Mouse (Mus musculus) heart, embryonic 14.5 days (tissue): ENCODE data around the gene Cmtm8. TPM values are rescaled to one million over a fixed set of nuclear protein-coding genes. Genes with fewer than 3 reads are reported as not detected.

Source experiments
- ATAC-seq: fragments of 200-750 bp; cut with Nextera tagmentation; 2 replicates; pipeline ENCODE4 v1.8.0; 2017; ENCODE audit warnings: low read depth, moderate TSS enrichment; ENCODE audit not compliant: insufficient number of reproducible peaks, insufficient read depth, low FRiP score
- H3K27ac ChIP-seq, 2 experiments: fragments of 200-500 bp in 1 of 2; fragments of 300-500 bp in 1 of 2; sonication (generic) in 1 of 2; replicated peaks in 1 of 2; 2 replicates each; pipeline ENCODE4 v1.5.1; 2012 to 2014; ENCODE audit warnings: low read depth in 2 of 2, low read length in 2 of 2, control low read depth in 1 of 2, mild to moderate bottlenecking in 1 of 2, mixed read lengths in 1 of 2; ENCODE audit not compliant: control insufficient read depth in 1 of 2, insufficient read depth in 1 of 2
- H3K27me3 ChIP-seq: fragments of 300-500 bp; sonication (generic); 2 replicates; pipeline ENCODE4 v1.6.1; 2014; ENCODE audit warnings: mild to moderate bottlenecking, low read length, control low read depth; ENCODE audit not compliant: control insufficient read depth, insufficient read depth
- H3K36me3 ChIP-seq: fragments of 300-500 bp; sonication (generic); 2 replicates; pipeline ENCODE4 v1.6.1; 2014; ENCODE audit warnings: mild to moderate bottlenecking, control low read depth, low read length, mixed read lengths; ENCODE audit not compliant: control insufficient read depth, insufficient read depth
- H3K4me1 ChIP-seq, 2 experiments: fragments of 200-500 bp in 1 of 2; fragments of 300-500 bp in 1 of 2; sonication (generic) in 1 of 2; 2 replicates each; pipeline ENCODE4 v1.6.1; 2012 to 2014; ENCODE audit warnings: low read length in 2 of 2, control low read depth in 1 of 2, mixed read lengths in 1 of 2; ENCODE audit not compliant: control insufficient read depth in 2 of 2, insufficient read depth in 2 of 2
- H3K4me2 ChIP-seq: fragments of 300-500 bp; sonication (generic); 2 replicates; pipeline ENCODE4 v1.6.1; 2014; ENCODE audit warnings: mild to moderate bottlenecking, low read length
- H3K4me3 ChIP-seq, 2 experiments: fragments of 200-500 bp in 1 of 2; fragments of 300-500 bp in 1 of 2; sonication (generic) in 1 of 2; 2 replicates each; pipeline ENCODE4 v1.5.1; 2012 to 2014; ENCODE audit warnings: low read length in 2 of 2, mild to moderate bottlenecking in 2 of 2, control low read depth in 1 of 2, low read depth in 1 of 2, moderate library complexity in 1 of 2; ENCODE audit not compliant: control insufficient read depth in 1 of 2, insufficient read depth in 1 of 2
- H3K9ac ChIP-seq: fragments of 300-500 bp; sonication (generic); 2 replicates; pipeline ENCODE4 v1.6.1; 2014; ENCODE audit warnings: mild to moderate bottlenecking, low read length
- H3K9me3 ChIP-seq: fragments of 300-500 bp; sonication (generic); 2 replicates; pipeline ENCODE4 v1.6.1; 2016; ENCODE audit warnings: low read length, control low read depth; ENCODE audit not compliant: control insufficient read depth
- WGBS: fragments of 180-500 bp; shearing (Covaris S2); extraction: QIAGEN DNeasy Blood & Tissue Kit; methylation state at CpG from one replicate; pipeline ENCODE4 v1.1.7; 2014; 5-methylcytosine and 5-hydroxymethylcytosine counted together
- polyA plus RNA-seq: library from polyadenylated mRNA; unstranded; fragments of >200 nt; fragmentation: Nextera tagmentation; extraction: Ambion mirVana; gene quantifications from 2 replicates; pipeline ENCODE4 v1.2.1, GENCODE M21; 2014

The Cmtm8 gene
- polyA plus RNA-seq, 1 experiment from 2014 or later = 15.1 TPM

DNA sequence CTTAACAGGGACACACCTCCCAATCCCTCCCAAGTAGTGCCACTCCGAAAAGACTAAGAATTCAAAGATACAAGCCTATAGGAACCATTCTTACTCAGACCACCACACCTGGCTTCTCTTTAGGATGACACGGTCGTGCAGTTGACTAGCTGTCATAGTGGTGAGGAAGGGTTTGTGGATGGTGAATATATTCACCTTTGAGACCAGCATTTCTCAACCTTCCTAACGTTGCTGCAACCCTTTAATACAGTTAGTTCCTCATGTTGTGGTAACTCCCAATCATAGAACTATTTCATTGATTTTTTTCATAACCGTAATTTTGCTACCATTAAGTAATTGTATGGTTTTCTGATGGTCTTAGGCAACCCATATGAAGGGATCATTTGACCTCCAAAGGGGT, 56.8 kb downstream of the Cmtm8 start:
- Histone ChIP-seq H3K4me1 (peaks cover 6 to 7% of the 10 kb centered on the region in 2 experiments; a peak in 3 of 4 replicates), H3K9me3 (peaks cover 4% of the 10 kb centered on the region; the same call in 1 of the 2 replicates), H3K9ac (no peak overlapping the region), H3K27ac (no peak overlapping the region), H3K4me2 (no peak overlapping the region), H3K27me3 (no peaks in the 10 kb centered on the region), H3K36me3 (no peaks in the 10 kb centered on the region), H3K4me3 (no peak overlapping the region)
- WGBS = 93% methylated on average over 5 of the region's 5 CpGs
- ATAC-seq = no peak

DNA sequence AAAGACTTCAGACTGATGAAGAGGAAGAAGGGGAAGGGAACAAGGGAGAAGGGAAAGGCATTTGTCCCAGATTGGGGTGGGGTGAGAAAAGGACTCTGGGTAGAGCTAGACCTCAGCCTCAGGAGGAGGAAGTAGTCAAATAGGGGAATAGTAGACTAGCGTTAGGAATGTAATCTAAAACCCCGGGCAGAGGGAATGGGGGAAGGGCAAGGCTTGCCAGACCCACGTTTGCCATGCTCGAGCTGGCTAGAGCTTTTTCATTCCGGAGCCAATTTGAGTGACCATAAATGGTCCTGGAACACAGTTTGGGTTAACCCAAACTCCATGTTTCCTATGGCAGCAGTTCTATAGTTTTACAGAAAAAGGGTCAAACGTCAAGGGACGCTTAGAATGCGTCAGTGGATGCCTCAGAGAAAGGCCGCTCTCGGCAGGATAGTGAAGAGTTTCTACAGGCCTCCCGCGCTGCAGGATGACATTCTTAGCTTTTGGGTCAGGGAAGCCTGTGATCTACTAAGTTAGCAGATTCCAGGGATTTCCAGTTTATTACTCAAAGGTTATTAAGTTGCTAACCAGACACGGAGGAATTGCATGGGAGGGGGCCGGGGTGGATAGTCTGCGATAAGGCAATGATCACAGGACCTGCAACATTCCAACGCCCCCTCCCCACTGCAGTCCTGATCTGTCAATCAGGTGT, 58.4 kb downstream of the Cmtm8 start:
- peaks cover 6 to 10% of the 10 kb centered on the region in 2 experiments; a peak in 3 of 4 replicates for H3K4me1 ChIP-seq
- H3K36me3 ChIP-seq = no peaks in the 10 kb centered on the region
- WGBS = 10% methylated on average over 16 of the region's 16 CpGs
- no peak for ATAC-seq
- H3K9ac ChIP-seq = peak overlapping the region; percentile 41; the same call in 1 of the 2 replicates
- H3K27ac ChIP-seq = no peak overlapping the region
- peak overlapping the region; percentile 40 for H3K4me2 ChIP-seq
- H3K9me3 ChIP-seq = peaks cover 4% of the 10 kb centered on the region; the same call in 1 of the 2 replicates
- H3K27me3 ChIP-seq = no peaks in the 10 kb centered on the region
- no peak overlapping the region for H3K4me3 ChIP-seq

DNA sequence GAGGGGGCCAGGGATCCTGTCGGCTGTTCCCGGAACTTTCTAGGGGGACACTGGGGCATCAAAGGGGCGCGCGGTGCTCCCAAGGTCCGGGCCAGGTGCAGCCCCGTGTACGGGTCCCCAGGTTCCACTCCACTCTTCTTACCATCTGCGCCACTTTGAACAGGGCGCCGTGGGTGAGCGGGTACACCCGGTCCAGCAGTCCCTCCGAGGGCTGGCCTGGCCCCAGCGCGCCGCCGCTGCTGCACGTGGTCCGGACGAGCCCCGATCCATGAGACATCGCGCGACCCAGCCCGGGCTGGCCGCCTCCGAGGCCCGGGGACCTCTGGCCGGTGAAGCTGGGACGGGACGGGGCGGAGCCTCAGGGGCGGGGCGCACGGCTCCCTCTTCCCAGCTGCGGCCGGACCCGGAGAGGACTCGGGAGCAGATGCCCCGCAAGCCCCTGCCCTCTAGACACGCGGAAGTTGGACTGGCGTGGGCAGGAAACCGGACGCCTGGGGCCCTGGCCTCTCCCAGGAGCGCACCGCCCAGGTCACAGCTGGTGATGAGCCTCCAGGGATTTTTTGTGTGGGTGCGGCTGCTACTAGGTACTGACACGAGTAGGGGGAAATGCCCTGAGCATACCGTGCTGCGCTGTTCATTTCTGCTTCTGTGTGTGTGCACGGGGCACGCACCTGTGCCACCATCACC, 62.3 kb downstream of the Cmtm8 start, which contains the start of gene Cmtm7:
Gene Cmtm7 (minus strand): TSS at position 331 of the 687 bp plus-strand sequence.
- Histone ChIP-seq H3K36me3 (no peaks in the 10 kb centered on the region), H3K27ac (peak within 1 kb of the TSS; percentile 90 to 92), H3K4me2 (peak within 1 kb of the TSS; percentile 93), H3K9me3 (no peaks in the 10 kb centered on the region), H3K27me3 (no peaks in the 10 kb centered on the region), H3K9ac (peak within 1 kb of the TSS; percentile 94), H3K4me3 (peak within 1 kb of the TSS; percentile 68 to 77), H3K4me1 (peaks cover 17 to 22% of the 10 kb centered on the region in 2 experiments)
- under 1% methylated on average over 44 of the region's 54 CpGs for WGBS
- peak; percentile 80 for ATAC-seq

DNA sequence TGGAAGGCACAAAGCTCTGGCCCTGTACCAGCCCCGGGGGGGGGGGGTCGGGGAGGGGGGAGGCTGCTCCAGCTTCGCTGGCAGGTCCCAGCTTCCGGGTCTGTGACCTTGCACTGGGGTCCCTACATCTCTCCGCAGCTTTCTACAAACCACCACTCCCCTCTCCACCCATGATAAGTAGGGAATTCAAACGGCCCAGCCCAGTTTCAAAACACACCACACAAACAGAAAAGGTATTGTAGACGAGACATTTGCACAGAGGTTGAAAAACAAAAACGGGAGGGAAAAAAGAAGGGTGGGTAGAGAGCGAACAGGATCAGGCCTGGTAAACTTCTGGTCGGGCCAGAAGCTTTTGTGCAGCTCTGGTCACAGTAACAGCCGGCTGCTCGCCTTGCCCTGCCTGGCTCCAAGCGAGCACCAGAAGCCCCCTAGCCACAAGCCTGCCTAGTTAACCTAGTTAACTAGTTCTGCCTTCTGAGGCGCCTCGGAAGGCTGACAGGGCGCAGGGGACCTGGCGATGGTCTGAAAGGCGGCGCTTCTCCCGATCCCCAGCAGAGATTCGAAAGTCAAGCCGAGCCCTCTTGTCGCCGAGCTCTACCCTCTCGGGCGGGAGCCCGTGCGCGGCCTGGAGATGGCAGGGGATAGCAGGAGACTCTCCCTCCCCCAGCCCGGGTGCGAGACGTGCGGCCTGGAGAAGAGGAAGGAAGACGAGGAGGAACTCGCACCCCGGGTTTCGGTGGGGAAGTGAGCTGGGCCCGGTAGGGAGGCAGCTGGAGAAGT, 63.0 kb downstream of the Cmtm8 start:
- under 1% methylated on average over 38 of the region's 38 CpGs for WGBS
- no peaks in the 10 kb centered on the region for H3K36me3 ChIP-seq
- no peaks in the 10 kb centered on the region for H3K9me3 ChIP-seq
- peak overlapping the region; percentile 68 to 77 for H3K4me3 ChIP-seq
- H3K27me3 ChIP-seq = no peaks in the 10 kb centered on the region
- H3K27ac ChIP-seq = peak overlapping the region; percentile 90 to 92
- peaks cover 17 to 22% of the 10 kb centered on the region in 2 experiments for H3K4me1 ChIP-seq
- peak overlapping the region; percentile 93 for H3K4me2 ChIP-seq
- peak; percentile 31 for ATAC-seq
- H3K9ac ChIP-seq = peak overlapping the region; percentile 94

DNA sequence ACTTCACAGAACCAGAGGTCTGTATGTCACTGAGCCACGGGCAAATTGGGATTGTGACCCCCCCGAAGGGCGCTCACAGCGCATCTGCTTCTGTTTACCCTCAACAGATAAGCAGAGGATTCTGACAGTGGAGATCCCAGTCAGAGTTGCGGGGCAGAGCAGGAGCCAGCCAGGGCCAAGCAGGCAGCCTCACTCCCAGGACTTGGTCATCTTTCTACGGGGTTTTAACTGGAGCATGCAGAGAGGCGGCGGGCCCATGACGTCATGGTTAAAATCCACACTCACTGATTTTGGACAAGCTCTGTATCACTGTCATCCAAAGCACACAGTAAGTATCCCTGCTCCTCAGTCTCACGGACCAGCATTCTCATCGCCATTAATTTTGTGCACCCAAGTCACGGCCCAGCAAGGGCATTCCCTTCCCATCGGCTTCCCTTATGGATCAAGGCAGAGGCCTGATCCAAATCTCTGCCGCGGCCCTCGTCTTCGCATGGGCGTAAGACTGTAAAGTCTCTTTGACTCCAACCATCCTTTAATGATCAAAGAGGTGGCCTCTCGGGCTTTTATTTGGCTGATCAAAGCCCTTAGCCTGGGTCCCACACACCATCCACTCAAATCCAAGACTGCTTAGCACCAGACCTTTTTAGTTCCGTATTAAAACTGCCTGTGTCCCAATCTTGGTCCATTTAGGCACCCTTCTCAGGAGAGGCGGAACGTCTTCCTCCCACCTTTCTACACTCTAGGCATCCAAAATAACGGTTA, 63.8 kb downstream of the Cmtm8 start:
- Histone ChIP-seq H3K9ac (peak overlapping the region; percentile 94), H3K4me3 (peak overlapping the region; percentile 68 to 77), H3K27ac (peak overlapping the region; percentile 31 to 92; a peak in 3 of 4 replicates), H3K9me3 (no peaks in the 10 kb centered on the region), H3K27me3 (no peaks in the 10 kb centered on the region), H3K4me2 (peak overlapping the region; percentile 93), H3K4me1 (peaks cover 10 to 25% of the 10 kb centered on the region in 2 experiments), H3K36me3 (no peaks in the 10 kb centered on the region)
- 11% methylated on average over 23 of the region's 23 CpGs for WGBS
- no peak; the same call in 1 of the 2 replicates for ATAC-seq

DNA sequence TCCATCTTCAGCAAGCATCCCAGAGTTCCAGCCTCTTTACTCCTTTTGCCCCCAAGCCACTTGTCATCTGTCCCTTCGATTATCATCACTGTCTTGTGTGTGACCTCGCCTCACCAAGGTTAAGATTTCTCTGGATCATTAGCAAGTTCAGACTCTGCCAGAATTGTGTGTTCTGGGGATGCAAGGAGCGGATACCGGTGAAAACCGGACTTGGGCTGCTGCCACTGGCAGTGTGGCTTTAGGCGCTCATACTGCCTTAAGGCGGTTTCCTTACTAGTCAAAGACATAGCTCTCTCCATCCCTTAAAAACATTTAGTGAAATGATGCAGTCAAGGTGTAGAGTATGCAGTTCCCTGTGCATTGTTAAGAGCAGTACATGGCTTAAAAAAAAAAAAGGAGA, 65.1 kb downstream of the Cmtm8 start:
- ATAC-seq = no peak

DNA sequence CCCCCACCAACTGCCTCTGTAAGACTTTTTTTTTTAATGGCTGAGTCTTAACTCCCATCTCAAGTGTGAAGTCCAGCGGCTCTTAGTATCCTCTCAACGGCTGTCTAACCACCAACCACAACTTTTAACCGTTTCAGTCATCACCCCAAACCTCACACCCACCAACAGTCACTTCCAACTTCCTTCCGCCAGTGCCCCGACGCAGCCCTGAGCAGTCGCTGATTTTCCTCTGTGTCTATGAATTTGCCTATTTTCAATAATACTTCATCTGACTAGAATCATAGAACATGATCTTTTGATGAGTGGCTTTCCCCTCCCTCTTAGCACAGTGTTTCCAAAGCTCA, 65.9 kb downstream of the Cmtm8 start:
- Histone ChIP-seq H3K9me3 (no peaks in the 10 kb centered on the region), H3K27ac (no peak overlapping the region), H3K36me3 (no peaks in the 10 kb centered on the region), H3K4me2 (no peak overlapping the region), H3K4me3 (no peak overlapping the region), H3K27me3 (no peaks in the 10 kb centered on the region), H3K4me1 (peaks cover 12 to 27% of the 10 kb centered on the region in 2 experiments), H3K9ac (no peak overlapping the region)
- no peak for ATAC-seq
- WGBS = 77% methylated on average over 7 of the region's 7 CpGs

More for the DNA sequence above, 65.1 kb downstream of the Cmtm8 start:
- Histone ChIP-seq H3K27me3 (no peaks in the 10 kb centered on the region), H3K36me3 (no peaks in the 10 kb centered on the region), H3K4me1 (peaks cover 12 to 27% of the 10 kb centered on the region in 2 experiments), H3K9ac (no peak overlapping the region), H3K9me3 (no peaks in the 10 kb centered on the region), H3K4me2 (no peak overlapping the region), H3K27ac (no peak overlapping the region), H3K4me3 (no peak overlapping the region)
- WGBS = 95% methylated on average over 7 of the region's 7 CpGs
